Mouse (Mus musculus) urinary bladder, postnatal 10 days (tissue): ENCODE results near the gene Enkur.

Source experiments
- DNase-seq: peaks from one replicate; pipeline ENCODE4 v3.0.0; 2022; ENCODE audit warnings: low spot score

Gene Enkur

DNA sequence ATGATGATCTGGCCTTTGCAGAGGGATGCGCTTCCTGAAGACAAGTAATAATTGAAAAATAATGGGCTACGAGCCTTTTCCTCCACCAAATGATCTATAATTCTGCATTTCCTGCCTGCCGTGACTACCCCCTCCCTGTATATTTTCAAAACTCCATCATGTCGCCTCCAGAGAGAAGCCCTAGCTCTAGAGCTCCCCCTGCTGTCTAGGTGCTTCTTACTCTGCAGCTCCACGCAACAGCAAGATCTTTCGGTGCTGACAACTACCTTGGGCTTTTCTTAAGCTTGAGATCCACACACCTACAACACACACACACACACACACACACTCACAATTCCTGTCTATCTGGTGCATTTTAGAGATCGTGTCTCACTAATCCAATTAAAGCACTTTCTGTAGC lies 17.6 kb downstream of the Enkur start:
- DNase-seq: no peak

DNA sequence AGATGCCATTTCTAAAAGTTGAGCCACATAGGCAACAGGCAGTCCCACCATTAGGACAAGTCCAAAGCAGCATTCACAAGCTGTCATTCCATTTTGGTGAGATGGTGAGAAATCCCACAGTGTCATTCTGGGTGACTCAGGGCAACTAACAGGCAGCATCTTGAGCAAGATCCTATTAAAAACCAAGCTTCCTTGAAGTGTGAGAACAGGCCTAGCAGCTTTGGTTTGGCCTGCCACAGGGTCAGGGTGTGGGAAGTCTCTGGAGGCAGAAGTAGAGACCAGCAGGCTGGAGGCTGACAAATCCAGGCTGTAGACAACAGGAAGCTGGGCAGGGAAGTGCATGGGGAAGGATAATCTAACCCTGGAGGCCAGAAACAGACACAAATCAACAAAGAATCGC lies 22.4 kb downstream of the Enkur start:
- no peak for DNase-seq

DNA sequence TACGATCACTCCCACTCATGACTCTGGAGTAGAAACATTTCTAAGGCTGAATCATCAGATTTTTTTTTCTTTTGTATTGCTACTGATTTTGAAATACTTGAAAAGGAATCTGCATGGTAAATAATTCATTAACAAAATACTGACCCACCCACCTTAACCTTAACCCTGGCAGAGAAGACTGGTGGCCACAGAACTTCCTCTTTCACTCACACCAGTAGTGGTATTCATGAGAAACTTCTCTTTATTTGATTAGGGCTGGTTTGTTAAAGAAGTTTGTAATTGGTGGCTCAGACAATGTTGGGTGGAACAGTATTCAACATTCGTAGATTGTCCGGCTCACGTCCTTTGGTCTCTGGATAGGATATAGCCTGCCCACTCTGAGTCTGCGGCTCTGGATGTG lies 26.0 kb downstream of the Enkur start:
- DNase-seq: no peak

DNA sequence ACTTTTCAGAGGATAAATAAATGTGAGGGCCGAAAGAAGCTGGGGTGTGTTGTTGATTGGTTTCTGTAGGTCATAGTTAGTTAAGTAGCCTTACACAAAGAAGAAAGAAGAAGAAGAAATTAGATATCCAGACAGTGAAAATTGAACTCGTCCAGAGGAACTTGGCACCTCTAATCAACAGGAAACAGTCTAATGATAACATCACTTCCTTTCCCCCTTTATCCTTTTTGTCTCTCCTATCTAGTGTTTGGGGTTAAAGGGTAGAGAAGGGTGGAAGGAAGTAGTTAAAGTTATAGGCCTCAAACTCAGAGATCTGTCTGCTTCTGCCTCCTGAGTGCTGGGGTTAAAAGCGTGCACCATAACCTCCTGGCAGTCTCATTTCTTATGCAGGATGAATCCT lies 32.4 kb downstream of the Enkur start:
- DNase-seq: no peak

DNA sequence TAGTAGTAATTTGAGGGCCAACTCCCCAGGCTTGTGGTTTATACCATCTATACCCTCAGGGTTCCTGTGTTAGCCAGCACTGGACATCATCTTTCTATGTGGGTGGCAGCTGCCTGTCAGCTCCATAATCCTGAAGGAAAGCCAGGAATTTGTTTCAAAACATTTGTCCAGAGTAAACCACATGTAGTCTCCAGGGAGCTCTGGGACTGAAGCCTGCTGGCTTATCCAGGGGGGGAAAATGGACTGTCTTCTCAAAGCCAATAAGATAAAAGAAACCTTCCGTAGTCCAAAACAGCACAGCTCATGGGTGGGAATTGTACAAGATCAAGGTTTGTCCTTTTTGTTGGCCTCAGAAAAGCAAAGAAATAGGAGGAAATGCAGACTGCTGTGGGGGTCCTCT lies 37.2 kb downstream of the Enkur start:
- DNase-seq: no peak

DNA sequence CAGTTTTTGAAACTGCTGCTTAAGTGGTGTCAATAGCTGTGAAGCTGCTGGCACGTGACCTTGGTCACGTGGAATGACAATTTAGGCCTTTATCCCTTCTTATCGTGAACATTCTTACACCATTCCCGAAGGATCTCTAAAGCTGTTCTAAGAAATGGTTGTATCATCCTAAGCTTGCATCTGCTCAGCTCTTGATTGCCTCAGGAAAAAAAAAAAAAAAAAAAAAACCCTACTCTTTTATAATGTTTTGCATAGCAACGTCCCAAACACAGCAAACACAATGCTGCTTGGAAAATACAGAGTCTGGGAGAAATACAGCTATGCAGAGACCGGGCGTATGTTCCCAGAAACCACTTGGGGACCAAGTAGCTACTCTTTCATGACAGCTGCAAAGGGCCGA lies 40.9 kb downstream of the Enkur start:
- no peak for DNase-seq

DNA sequence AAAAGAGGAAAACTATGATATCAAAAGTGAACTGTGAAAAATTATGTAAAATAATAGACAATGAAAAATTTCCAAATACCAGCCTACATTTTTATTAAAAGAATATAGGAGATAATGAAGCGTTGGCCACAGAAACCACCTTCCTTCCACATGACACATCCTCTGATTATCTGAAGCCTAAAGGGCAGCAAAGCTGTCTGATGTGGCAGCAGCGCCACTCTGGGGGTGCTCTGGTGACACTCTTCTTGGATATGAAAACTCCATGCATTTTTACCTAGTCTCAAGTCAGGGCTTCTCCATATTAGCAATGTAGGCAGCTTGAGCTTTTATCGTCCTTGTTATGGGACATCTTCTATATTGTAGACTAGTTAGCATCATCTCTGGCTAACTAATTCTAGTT lies 51.7 kb downstream of the Enkur start:
- no peak for DNase-seq

DNA sequence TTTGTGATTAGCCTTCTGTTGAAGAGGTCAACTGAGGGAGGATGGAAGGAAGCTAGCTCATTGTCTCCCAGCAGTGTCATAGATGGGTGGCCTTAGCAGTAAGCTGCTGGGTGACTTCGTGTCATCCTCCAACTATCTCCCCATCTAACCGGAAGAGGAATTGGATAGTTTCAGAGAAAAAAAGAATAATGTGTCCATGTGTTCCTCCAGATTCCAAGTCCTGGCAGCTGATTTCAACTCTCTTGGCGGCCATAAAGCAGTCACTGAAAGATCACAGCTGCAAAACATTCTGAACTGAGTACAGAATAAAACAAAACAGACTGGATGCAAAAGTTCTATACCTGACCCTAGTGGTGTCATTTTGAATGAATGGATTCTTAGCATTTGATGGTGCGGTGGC lies 58.0 kb downstream of the Enkur start:
- no peak for DNase-seq

DNA sequence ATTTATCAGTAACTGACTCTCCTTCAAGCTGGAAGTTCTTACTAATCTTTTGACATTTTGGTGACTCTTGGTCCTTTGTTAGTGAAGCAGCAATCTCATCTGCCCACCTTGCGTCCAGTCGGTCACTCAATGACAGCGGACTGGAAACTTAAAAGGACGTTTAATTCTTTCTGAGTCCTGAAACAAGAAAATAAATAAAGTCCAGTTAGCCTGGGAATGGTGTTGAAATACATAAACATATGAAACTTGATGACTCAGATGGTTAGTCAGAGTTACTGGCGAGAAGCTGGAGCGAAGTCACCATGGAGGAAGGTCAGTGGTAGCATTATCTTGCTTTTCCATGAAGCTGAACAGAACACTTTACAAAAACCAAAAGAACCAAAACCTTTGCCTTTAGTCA lies 58.7 kb downstream of the Enkur start:
- no peak for DNase-seq

DNA sequence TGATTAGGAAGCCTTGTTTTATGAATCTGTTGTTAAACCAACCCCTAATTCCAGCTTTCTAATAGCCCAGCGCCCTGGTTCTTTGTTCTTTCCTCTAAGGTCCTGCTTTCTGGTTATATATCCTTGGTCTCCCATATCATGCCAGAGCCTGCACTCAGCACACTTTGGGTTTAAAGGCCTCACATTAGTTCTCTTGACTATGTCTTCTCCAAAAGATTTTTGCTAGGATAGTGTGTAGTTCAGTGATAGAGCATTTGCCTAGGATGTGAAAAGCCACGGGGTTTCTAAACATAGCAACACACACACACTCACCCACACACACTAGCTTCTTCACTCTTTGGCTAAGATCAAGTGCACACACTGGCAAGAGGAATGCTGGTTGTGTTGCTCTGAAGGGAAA lies 62.5 kb downstream of the Enkur start:
- no peak for DNase-seq

DNA sequence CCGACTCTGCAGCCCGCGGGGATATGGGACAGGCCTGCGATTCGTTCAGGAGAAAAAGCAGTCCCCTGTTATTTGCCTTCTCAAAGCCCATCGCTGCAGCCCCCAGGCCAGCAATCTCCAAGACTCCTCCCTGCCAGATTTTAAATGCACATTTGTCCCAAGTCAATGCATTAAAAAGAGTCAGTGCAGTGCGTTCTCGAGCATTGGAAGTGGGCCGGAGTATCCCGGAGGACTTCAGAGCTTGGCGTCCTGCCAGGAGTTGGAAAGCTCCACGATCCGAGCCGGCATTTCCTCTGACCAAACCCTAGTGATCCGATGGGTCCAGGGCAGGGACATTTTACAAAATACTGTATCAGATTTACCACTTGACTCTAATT lies 63.0 kb downstream of the Enkur start:
- DNase-seq: peak; percentile 32

DNA sequence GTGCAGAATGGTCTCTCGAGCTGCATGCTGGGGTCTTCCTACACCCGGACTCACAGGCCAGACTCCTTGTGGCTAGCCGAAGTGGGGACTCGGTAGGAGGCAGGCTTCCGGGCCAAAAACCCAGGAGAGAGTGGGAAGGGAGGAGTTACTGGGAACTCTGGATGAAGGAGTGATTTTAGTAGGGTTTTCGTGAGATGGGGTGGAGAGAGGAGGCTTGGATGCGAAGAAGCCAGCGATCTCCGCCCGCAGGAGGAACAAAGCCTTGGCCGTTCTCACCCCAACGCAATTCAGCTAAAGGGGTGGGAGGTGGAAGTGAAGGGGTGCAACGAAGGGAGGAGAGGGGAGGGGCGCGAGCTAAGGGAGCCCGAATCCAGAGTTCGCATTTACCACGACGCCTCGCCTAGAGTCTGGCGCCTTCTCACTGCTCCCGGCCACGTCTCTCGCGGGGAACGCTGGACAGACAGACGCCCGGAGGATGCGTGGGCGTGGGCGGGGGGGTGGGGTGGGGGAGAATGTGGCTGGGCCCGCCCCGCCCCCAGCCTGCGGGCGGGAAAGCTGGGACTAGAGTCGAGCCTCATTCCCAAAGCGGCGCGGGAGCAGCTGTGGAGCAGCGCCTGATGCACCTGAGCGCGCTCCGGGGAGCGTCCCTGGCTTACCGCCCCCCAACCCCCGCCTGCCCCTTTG lies 63.5 kb downstream of the Enkur start:
- peak; percentile 12 for DNase-seq

DNA sequence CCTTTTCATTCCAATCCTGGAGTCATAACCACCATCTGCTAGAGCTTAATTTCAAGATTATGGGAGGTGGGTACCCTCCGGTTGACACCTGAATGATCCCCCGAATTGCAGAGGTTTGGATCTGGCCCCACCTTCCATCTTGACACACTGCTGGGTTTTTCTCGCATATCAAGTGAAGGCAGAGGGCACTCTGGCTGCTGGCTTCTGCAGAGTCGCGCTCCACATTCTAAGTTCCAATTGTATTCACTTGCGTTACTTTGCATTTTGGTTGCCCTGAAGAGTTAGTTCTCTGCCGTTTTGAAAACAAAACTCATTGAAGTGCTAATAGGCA lies 64.0 kb downstream of the Enkur start:
- DNase-seq: no peak
